Mouse (Mus musculus): ENCODE data around the gene Ffar4. TPM values are rescaled to one million over a fixed set of nuclear protein-coding genes. Genes with fewer than 3 reads are reported as not detected.

The Ffar4 gene
- polyA plus RNA-seq (2016; fragmentation: Nextera tagmentation; extraction: Ambion mirVana): 0.12 TPM in 1 of 2 replicates, not detected in the other

DNA sequence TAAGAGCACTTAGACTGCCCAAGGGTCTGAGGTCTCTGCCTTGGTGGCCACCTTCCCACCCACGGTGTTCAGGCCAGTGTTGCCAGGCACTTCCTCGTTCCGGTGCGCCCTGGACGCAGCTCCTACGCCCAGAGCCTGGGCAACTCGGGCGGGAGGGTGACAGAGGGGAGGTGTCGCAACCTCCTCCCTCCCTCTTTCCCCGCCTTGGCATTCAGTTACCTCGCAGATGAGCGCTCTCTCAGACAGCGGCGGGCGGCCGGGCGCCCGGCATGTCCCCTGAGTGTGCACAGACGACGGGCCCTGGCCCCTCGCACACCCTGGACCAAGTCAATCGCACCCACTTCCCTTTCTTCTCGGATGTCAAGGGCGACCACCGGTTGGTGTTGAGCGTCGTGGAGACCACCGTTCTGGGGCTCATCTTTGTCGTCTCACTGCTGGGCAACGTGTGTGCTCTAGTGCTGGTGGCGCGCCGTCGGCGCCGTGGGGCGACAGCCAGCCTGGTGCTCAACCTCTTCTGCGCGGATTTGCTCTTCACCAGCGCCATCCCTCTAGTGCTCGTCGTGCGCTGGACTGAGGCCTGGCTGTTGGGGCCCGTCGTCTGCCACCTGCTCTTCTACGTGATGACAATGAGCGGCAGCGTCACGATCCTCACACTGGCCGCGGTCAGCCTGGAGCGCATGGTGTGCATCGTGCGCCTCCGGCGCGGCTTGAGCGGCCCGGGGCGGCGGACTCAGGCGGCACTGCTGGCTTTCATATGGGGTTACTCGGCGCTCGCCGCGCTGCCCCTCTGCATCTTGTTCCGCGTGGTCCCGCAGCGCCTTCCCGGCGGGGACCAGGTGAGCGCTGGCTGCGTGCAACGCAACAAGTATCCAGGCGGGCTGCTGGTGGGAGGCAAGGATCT lies at the start of gene Ffar4:
Gene Ffar4, plus strand, starts transcription at position 214 of the 901 bp plus-strand sequence.
- no peaks in the 10 kb centered on the region; the same call in 1 of the 2 replicates for H3K9me3 ChIP-seq (replicated peaks)
- no peak within 1 kb of the TSS for H3K27ac ChIP-seq (replicated peaks)
- H3K4me3 ChIP-seq: peak within 1 kb of the TSS; percentile 51
- peaks cover 63% of the 10 kb centered on the region for H3K27me3 ChIP-seq (ENCODE audit: low read depth, poor library complexity, severe bottlenecking)
- peak; percentile 39 for DNase-seq (ENCODE audit: low spot score)
- H3K36me3 ChIP-seq: no peaks in the 10 kb centered on the region
- peaks cover 17% of the 10 kb centered on the region for H3K4me1 ChIP-seq
- under 1% methylated on average over 77 of the region's 77 CpGs for WGBS

DNA sequence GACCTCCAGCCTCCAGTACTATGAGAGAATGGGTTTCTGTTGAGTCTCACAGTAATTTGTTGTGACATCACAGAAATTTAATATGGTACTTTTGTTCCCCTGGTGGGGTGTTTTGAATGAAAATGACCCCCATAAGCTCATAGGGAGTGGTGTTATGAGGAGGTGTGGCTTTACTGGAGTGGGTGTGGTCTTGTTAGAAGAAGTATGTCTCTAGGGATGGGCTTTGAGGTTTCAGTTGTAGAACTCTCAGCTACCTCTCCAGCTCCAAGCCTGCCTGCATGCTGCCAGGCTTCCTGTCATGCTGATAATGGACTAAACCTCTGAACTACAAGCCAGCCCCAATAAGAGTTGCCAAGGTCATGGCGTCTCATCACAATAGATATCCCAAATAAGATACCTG lies 47.2 kb upstream of the Ffar4 start:
- 77% methylated on average over 1 of the region's 1 CpGs for whole genome bisulfite sequencing
- H3K36me3 ChIP-seq: no peaks in the 10 kb centered on the region
- H3K27ac ChIP-seq (replicated peaks): no peak overlapping the region
- H3K4me1 ChIP-seq: peaks cover 7% of the 10 kb centered on the region
- no peak for DNase-seq (ENCODE audit: low spot score)
- no peaks in the 10 kb centered on the region for H3K9me3 ChIP-seq (replicated peaks)
- no peaks in the 10 kb centered on the region; the same call in 1 of the 2 replicates for H3K27me3 ChIP-seq (ENCODE audit: low read depth, poor library complexity, severe bottlenecking)
- no peak overlapping the region for H3K4me3 ChIP-seq

DNA sequence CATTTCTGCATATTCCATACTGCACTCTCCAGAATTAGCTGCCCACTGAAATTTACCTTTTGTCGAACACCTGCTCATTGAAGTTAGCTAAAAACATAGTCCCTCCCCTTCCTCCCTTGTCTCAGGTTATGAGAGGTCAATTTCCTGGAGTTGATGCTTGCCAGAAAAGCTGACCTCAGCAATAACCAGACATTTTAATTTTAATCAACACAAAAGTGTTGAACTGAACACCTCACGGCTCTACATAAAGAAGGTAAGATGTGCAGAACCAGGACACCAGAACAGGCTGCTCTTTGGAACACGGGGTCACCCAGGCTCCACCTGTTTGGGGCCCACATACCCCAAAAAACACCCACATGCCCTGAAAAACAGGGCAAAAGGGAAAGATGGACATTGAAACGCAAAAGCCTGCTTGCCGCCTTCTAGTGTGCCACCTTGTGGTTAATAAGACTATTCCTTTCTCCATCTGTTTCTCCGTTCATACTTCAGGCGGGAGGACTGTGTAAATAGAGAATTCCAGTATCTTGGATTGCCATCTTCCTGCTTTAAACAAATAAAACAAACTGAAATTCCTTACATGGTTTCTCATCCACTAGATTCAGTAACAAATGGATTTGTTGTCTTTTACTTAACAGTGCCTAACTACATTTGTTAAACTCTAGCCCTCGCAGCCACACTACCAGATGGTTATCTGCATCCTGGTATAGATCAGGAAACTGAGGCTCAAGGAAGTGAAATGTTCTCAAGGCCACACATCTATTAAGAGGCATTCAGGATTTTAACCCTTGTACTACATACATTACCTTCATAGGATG lies 43.4 kb upstream of the Ffar4 start:
- Histone ChIP-seq H3K27ac (replicated peaks) (peak overlapping the region; percentile 93), H3K36me3 (peaks cover 17% of the 10 kb centered on the region), H3K4me3 (peak overlapping the region; percentile 79), H3K9me3 (replicated peaks) (no peaks in the 10 kb centered on the region), H3K4me1 (peaks cover 23% of the 10 kb centered on the region), H3K27me3 (ENCODE audit: low read depth, poor library complexity, severe bottlenecking) (no peaks in the 10 kb centered on the region)
- DNase-seq (ENCODE audit: low spot score): no peak
- 32% methylated on average over 8 of the region's 8 CpGs for WGBS

DNA sequence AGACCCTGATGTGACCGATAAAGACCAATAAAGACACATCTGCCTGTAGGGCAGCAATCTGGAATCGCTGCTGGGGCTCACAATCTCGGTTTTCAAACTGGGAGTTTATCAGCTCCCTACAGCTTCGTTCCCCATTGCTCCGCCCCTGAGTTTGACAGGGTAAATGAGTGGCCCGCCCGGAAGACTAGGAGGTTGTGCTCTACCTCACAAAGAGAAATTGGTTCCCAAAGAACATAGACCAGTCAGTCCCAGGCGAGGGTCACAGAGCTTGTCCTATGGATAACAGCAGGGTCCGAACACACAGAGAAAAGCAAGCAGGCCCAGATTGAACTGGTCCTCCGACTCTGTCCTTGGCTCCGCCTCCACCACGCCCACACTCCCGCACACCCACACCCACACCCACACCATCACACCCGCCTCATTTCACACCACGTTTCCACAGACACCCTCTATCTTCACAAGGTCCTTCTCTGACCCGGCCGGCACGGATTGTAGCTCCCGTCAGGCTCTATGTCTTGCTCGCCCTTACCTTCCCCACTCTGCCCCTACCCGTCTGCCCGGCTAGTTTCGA lies 42.6 kb upstream of the Ffar4 start:
- no peaks in the 10 kb centered on the region for H3K9me3 ChIP-seq (replicated peaks)
- H3K27ac ChIP-seq (replicated peaks): peak overlapping the region; percentile 93
- H3K36me3 ChIP-seq: peaks cover 25% of the 10 kb centered on the region
- under 1% methylated on average over 23 of the region's 23 CpGs for WGBS
- H3K4me3 ChIP-seq: peak overlapping the region; percentile 79
- no peaks in the 10 kb centered on the region for H3K27me3 ChIP-seq (ENCODE audit: low read depth, poor library complexity, severe bottlenecking)
- peaks cover 23% of the 10 kb centered on the region for H3K4me1 ChIP-seq
- no peak for DNase-seq (ENCODE audit: low spot score)

DNA sequence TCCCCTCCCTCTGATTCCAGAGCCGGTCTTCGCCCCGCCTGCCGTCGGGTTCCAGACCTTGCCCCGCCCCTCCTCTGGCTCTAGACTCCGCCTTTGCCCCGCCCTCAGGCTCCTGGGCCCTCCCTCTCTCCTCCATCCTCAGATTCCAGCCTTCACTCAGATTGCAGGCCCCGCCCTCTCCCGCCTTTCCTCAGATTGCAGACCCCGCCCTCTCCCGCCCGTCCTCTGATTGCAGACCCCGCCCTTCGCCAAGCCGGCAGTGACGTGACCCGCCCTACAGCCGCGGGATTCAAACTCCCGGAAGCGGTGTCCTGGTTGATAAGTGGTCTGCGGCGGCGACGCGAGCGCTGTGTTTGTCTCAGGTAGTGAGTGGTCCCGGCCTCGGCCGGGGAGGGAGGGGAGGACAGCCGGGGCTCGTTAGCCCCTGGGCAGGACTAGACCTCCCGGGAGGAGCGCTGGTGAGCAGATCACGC lies 42.1 kb upstream of the Ffar4 start, which contains the start of gene Cep55:
Gene Cep55, plus strand, starts transcription at position 292 of the 473 bp plus-strand sequence.
- H3K27ac ChIP-seq (replicated peaks): peak within 1 kb of the TSS; percentile 93
- no peaks in the 10 kb centered on the region for H3K9me3 ChIP-seq (replicated peaks)
- peaks cover 30% of the 10 kb centered on the region for H3K36me3 ChIP-seq
- DNase-seq (ENCODE audit: low spot score): peak; percentile 100
- no peaks in the 10 kb centered on the region for H3K27me3 ChIP-seq (ENCODE audit: low read depth, poor library complexity, severe bottlenecking)
- H3K4me1 ChIP-seq: peaks cover 23% of the 10 kb centered on the region
- under 1% methylated on average over 36 of the region's 36 CpGs for WGBS
- H3K4me3 ChIP-seq: peak within 1 kb of the TSS; percentile 79

DNA sequence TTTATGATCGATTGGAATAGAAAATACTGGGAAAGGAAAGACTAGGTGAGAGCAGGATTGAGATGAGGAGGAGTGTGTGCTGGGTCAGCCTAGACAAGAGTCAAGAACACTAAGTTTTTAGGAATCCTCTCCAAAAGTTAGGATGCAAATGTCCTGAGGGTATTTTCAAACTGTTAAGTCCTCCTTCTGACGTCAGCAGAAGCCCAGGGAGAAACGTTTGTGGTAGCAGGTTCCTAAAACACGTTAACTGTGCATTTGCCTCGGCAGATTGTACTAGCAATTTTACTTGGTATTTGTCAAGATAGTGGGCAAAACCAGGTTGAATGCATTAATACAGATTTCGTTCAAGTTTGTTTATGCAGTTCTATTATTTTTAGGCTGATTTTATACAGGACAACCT lies 41.1 kb upstream of the Ffar4 start:
- no peaks in the 10 kb centered on the region for H3K9me3 ChIP-seq (replicated peaks)
- H3K27ac ChIP-seq (replicated peaks): peak overlapping the region; percentile 93; the same call in 1 of the 2 replicates
- H3K4me3 ChIP-seq: peak overlapping the region; percentile 79
- H3K27me3 ChIP-seq (ENCODE audit: low read depth, poor library complexity, severe bottlenecking): no peaks in the 10 kb centered on the region
- peaks cover 41% of the 10 kb centered on the region for H3K36me3 ChIP-seq
- WGBS: 27% methylated on average over 6 of the region's 6 CpGs
- peaks cover 23% of the 10 kb centered on the region for H3K4me1 ChIP-seq
- no peak for DNase-seq (ENCODE audit: low spot score)

DNA sequence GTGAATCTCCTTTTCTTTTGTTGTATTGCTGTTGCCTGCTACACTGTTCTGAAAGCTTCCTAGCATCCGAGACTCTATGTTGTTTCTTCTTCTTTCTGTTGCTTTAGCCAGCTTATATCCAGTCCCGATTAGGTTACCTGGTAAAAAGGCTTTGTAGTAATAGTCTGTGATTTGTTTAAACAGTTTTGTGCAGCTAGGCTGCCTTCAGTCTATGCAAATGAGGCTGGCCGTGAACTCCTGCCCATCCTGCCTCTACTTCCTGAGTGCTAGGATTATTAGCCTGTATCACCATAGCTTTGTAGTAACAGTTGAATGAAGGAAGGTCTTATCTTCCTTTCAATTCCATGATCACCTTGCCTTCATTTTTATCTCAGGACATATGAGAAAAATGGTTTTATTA lies 40.6 kb upstream of the Ffar4 start:
- WGBS: 64% methylated on average over 3 of the region's 3 CpGs
- Histone ChIP-seq H3K27me3 (ENCODE audit: low read depth, poor library complexity, severe bottlenecking) (no peaks in the 10 kb centered on the region), H3K4me3 (peak overlapping the region; percentile 79), H3K27ac (replicated peaks) (peak overlapping the region; percentile 93; the same call in 1 of the 2 replicates), H3K9me3 (replicated peaks) (no peaks in the 10 kb centered on the region), H3K36me3 (peaks cover 46% of the 10 kb centered on the region), H3K4me1 (peaks cover 23% of the 10 kb centered on the region)
- no peak for DNase-seq (ENCODE audit: low spot score)

DNA sequence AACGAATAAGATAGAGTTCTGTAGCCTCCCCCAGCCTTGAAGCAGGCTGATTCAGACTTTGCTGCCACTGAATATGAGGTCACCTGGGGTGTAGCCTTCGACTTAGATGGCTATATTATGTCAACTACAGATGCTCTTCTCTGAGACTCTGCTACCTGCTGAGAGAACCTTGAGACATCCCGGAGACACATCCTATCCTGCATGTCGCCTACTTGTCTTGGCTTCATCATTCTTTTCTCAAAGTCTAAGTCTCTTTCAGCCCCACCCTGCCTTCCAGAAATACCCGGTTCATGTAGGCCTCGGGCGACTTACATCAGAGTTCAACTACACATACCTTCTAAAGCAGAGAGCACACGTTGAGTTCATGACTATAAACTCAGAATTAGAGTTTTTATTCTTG lies 39.9 kb upstream of the Ffar4 start:
- Histone ChIP-seq H3K9me3 (replicated peaks) (no peaks in the 10 kb centered on the region), H3K27ac (replicated peaks) (no peak overlapping the region), H3K36me3 (peaks cover 52% of the 10 kb centered on the region), H3K4me3 (peak overlapping the region; percentile 79; the same call in 1 of the 2 replicates), H3K4me1 (peaks cover 23% of the 10 kb centered on the region), H3K27me3 (ENCODE audit: low read depth, poor library complexity, severe bottlenecking) (no peaks in the 10 kb centered on the region)
- WGBS: 89% methylated on average over 8 of the region's 8 CpGs
- DNase-seq (ENCODE audit: low spot score): no peak

DNA sequence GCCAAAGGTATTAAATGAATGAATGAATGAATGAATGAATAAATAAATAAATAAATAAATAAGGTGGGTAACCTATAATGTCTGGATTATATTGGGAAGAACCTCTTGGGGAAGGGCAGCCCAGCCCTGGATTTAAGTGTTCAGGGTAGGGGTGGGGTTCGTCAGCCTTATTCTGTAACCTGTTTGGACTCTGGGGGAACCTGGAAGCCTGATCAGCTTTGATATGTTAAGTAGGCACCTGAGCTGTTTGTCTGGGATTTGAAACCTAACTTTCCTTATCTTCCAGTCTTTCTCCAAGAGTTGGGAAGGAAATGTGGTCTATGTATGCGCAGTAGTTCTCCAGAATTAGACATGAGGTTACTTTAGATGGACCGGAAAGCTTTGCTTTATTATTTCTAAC lies 33.7 kb upstream of the Ffar4 start:
- Histone ChIP-seq H3K27me3 (ENCODE audit: low read depth, poor library complexity, severe bottlenecking) (no peaks in the 10 kb centered on the region), H3K27ac (replicated peaks) (no peak overlapping the region), H3K4me1 (no peaks in the 10 kb centered on the region), H3K4me3 (no peak overlapping the region), H3K9me3 (replicated peaks) (no peaks in the 10 kb centered on the region), H3K36me3 (peaks cover 91% of the 10 kb centered on the region)
- WGBS: 89% methylated on average over 3 of the region's 3 CpGs
- DNase-seq (ENCODE audit: low spot score): no peak

DNA sequence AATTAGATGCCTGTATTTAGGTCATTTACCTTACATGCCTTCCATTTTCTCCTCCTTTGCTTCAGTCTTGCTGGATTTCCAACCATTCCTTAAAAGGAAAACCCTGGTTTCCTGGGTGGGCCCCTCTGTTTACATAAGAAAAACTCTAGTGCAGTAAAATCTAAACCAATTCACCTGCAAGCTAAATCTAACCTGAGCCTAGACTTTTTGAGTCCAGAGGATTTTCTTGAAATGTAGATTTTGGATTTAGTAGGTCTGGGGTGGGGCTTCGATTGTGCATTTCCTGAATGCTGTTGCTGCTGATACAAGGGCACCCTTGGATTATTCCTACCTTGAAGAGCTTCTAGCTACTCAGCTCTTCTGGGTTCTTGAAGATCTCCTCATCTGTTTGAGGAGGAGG lies 32.8 kb upstream of the Ffar4 start:
- no peaks in the 10 kb centered on the region for H3K9me3 ChIP-seq (replicated peaks)
- 98% methylated on average over 1 of the region's 1 CpGs for WGBS

DNA sequence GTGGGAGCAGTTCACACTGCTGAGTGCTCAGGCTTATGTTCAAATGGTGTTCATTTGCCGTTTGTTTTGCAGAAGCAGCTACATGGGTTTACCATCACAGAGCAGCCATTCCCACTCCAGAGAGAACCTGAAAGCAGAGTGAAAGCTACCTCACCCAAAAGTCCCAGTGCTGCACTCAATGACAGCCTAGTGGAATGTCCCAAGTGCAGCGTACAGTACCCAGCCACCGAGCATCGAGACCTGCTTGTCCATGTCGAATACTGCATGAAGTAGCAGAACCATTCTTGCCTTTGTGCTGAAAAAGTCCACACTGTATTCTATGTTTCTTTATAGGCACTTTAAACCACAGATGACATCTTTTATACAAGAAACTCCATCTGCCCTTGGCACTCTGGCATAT lies 23.6 kb upstream of the Ffar4 start:
- no peak for DNase-seq (ENCODE audit: low spot score)
- Histone ChIP-seq H3K36me3 (peaks cover 74% of the 10 kb centered on the region), H3K9me3 (replicated peaks) (no peaks in the 10 kb centered on the region), H3K4me3 (no peak overlapping the region), H3K27ac (replicated peaks) (no peak overlapping the region), H3K4me1 (no peaks in the 10 kb centered on the region), H3K27me3 (ENCODE audit: low read depth, poor library complexity, severe bottlenecking) (no peaks in the 10 kb centered on the region)
- 96% methylated on average over 5 of the region's 5 CpGs for WGBS

More for the DNA sequence above, 32.8 kb upstream of the Ffar4 start:
- H3K36me3 ChIP-seq: peaks cover 90% of the 10 kb centered on the region
- H3K4me3 ChIP-seq: no peak overlapping the region
- no peaks in the 10 kb centered on the region for H3K4me1 ChIP-seq
- no peak for DNase-seq (ENCODE audit: low spot score)
- no peak overlapping the region for H3K27ac ChIP-seq (replicated peaks)
- H3K27me3 ChIP-seq (ENCODE audit: low read depth, poor library complexity, severe bottlenecking): no peaks in the 10 kb centered on the region

DNA sequence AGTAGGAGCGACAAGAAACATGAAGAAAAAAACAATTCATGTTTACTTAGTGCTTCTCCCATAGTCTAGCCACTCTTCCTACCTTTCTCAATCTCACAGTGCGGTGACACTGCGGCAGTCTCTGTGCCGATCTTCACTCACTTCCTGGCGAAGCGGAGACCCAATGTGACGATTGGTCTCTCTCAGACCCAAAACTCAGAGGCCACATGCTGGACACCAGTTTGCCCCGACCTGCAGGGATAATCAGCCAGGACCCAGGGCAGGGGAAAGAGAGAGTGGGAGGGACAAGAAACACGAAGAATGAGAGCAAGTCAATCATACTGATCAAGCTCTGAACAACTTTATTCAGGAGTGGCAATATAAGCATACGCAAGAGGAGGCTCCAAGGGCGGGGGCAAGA lies 21.8 kb upstream of the Ffar4 start:
- DNase-seq (ENCODE audit: low spot score): no peak
- H3K9me3 ChIP-seq (replicated peaks): no peaks in the 10 kb centered on the region
- no peak overlapping the region for H3K4me3 ChIP-seq
- WGBS: 83% methylated on average over 11 of the region's 11 CpGs
- H3K27ac ChIP-seq (replicated peaks): no peak overlapping the region
- H3K36me3 ChIP-seq: peaks cover 56% of the 10 kb centered on the region
- no peaks in the 10 kb centered on the region for H3K27me3 ChIP-seq (ENCODE audit: low read depth, poor library complexity, severe bottlenecking)
- no peaks in the 10 kb centered on the region for H3K4me1 ChIP-seq
